Mouse (Mus musculus): ENCODE results near the gene Zfyve27.

- TF ChIP-seq CTCF (conservative IDR thresholded peaks at IDR 0.05; ENCODE audit: low read length) = no peak
- TF ChIP-seq NANOG (IDR thresholded peaks at IDR 0.05; ENCODE audit: borderline replicate concordance, low read length) = no peak
- no peak for TF ChIP-seq POU5F1 (IDR thresholded peaks at IDR 0.05; ENCODE audit: borderline replicate concordance, low read length)
Observed at GRCm38 (mm10) chr19:42124684-42125083, 39.1 kb upstream of the Zfyve27 start.
